ENCODE assay signal across 17 mouse cellular contexts in the genomic region with DNA sequence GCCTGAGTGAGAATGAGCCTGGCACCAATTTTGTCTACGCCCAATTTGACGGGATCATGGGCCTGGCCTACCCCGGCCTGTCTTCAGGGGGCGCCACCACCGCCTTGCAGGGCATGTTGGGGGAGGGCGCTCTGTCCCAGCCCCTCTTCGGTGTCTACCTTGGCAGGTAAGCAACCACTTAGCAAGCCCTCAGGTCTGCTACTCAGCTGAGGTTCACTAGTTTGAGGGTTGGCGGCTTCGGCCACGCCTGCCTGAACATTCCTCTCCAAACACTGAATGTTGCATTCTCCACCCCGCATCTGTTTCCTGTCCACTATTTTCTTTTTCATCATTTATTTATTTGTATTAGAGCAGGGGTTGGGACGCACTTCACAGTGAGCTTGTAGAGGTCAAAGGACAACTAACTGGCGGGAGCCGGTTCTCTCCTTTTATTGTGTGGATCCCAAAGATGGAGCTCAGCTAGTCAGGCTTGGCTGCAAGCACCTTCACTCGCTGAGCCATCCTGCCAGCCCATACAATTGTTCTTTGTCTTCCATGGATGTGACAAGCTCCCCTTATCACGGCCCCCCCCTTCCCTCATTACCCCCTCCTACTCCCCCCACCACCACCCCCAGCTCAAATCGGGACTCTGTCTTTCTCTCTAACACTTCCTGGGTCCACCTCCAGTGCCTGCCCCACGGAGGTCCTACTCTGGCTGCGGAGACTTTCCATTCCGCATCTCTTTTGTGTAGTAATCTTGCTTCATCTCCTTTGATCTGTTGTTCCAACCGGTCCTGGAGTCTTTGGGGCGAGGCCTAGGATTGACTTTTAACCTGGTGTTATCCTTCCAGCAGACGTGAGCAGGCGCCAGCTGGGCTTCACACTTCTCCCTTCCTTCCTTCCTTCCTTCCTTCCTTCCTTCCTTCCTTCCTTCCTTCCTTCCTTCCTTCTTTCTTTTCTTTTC. TPM values are rescaled to one million over a fixed set of nuclear protein-coding genes. Genes with fewer than 3 reads are reported as not detected.
DNase-seq lines count a peak whose midpoint lies in the region; ATAC-seq and TF ChIP-seq lines count a peak whose summit lies in the region.
"Had no signal": no experiment of that assay in that cellular context is flagged by ENCODE, and none has a peak within 500 bp of the region (broad histone marks: within the 10 kb centered on the region; RNA-seq: fewer than 3 reads in every experiment).

No protein-coding gene starts in this region.

- H3K27ac ChIP-seq in heart, postnatal 0 days (ENCODE audit: low read depth), result no peak overlapping the region
- H3K27ac ChIP-seq in layer of hippocampus, adult 2 months, result no peak overlapping the region
- no peak overlapping the region for H3K27ac ChIP-seq in ES-E14 (ENCODE audit: insufficient read depth, low read depth, low read length, poor library complexity, severe bottlenecking)
- H3K27ac ChIP-seq: liver, embryonic 12.5 days; midbrain, embryonic 12.5 days; stomach, embryonic 15.5 days had no signal

- no peak overlapping the region for H3K4me3 ChIP-seq in heart, postnatal 0 days (ENCODE audit: low read depth, low read length)
- H3K4me3 ChIP-seq in layer of hippocampus, adult 2 months, result no peak overlapping the region
- peak overlapping the region; percentile 3 to 13; a peak in 2 of 4 replicates for H3K4me3 ChIP-seq in ES-E14 (ENCODE audit: insufficient read depth in 1 of 2, low read depth in 1 of 2, low read length in 2 of 2, poor library complexity in 1 of 2, severe bottlenecking in 1 of 2)
- H3K4me3 ChIP-seq: liver, embryonic 12.5 days; midbrain, embryonic 12.5 days; stomach, embryonic 15.5 days had no signal

- H3K9ac ChIP-seq in heart, postnatal 0 days (replicated peaks; ENCODE audit: low read depth, low read length), result no peak overlapping the region
- H3K9ac ChIP-seq in ES-E14 (ENCODE audit: insufficient read depth, low read depth, low read length, poor library complexity, severe bottlenecking), result no peak overlapping the region
- H3K9ac ChIP-seq: liver, embryonic 12.5 days; midbrain, embryonic 12.5 days; stomach, embryonic 15.5 days had no signal

- peak; percentile 28 for DNase-seq in heart, postnatal 0 days (ENCODE audit: low spot score)
- DNase-seq in heart, adult 9 months (ENCODE audit: low spot score in 2 of 2), result no peak
- DNase-seq in layer of hippocampus, adult 2 months (ENCODE audit: low spot score in 2 of 2), result no peak
- no peak for DNase-seq in layer of hippocampus, postnatal 25 days (ENCODE audit: extremely low spot score in 1 of 2, low spot score in 1 of 2)
- no peak for DNase-seq in ES-E14 (ENCODE audit: low read depth, low spot score)
- DNase-seq in lung, postnatal 14 days, result peak; percentile 37
- no peak for DNase-seq in spleen, adult 12 weeks (ENCODE audit: low spot score)
- no peak for DNase-seq in urinary bladder, postnatal 4 days (ENCODE audit: low spot score in 2 of 2)
- DNase-seq: cerebellum, postnatal 10 days; heart, adult 18-20 months; heart, postnatal 4 days; right cerebral cortex, postnatal 4 days had no signal

- H3K4me2 ChIP-seq in heart, postnatal 0 days (ENCODE audit: low read depth, low read length), result no peak overlapping the region
- H3K4me2 ChIP-seq: liver, embryonic 12.5 days; midbrain, embryonic 12.5 days; stomach, embryonic 15.5 days had no signal

- WGBS in heart, postnatal 0 days, result 57% methylated on average over 24 of the region's 24 CpGs

- ATAC-seq in heart, postnatal 0 days (ENCODE audit: insufficient read depth, low read depth), result no peak
- ATAC-seq: liver, embryonic 12.5 days had no signal

- no peaks in the 10 kb centered on the region for H3K4me1 ChIP-seq in heart, postnatal 0 days (ENCODE audit: control insufficient read depth, insufficient read depth)
- H3K4me1 ChIP-seq in ES-E14 (ENCODE audit: control insufficient read depth in 2 of 2, insufficient read depth in 2 of 2, low read length in 2 of 2, poor library complexity in 1 of 2), result peaks cover 0 to 58% of the 10 kb centered on the region in 2 experiments; a peak in 3 of 4 replicates
- H3K4me1 ChIP-seq: midbrain, embryonic 12.5 days; stomach, embryonic 15.5 days had no signal

- H3K27me3 ChIP-seq in heart, postnatal 0 days (ENCODE audit: control insufficient read depth, insufficient read depth, low read length), result no peaks in the 10 kb centered on the region
- H3K27me3 ChIP-seq: midbrain, embryonic 12.5 days; stomach, embryonic 15.5 days had no signal

- no peaks in the 10 kb centered on the region for H3K9me3 ChIP-seq in heart, postnatal 0 days (replicated peaks; ENCODE audit: control insufficient read depth, low read length)
- H3K9me3 ChIP-seq in ES-E14 (ENCODE audit: control insufficient read depth, insufficient read depth, low read depth, low read length), result no peaks in the 10 kb centered on the region
- H3K9me3 ChIP-seq: liver, embryonic 12.5 days; midbrain, embryonic 12.5 days; stomach, embryonic 15.5 days had no signal

- no peak for TF ChIP-seq CTCF in heart, postnatal 0 days (IDR thresholded peaks at IDR 0.05; ENCODE audit: low read depth)
- peak; percentile 38 for TF ChIP-seq CTCF in layer of hippocampus, adult 2 months (conservative IDR thresholded peaks at IDR 0.05)

- no peaks in the 10 kb centered on the region for H3K36me3 ChIP-seq in heart, postnatal 0 days (replicated peaks; ENCODE audit: control insufficient read depth, insufficient read depth, low read length)
- no peaks in the 10 kb centered on the region for H3K36me3 ChIP-seq in ES-E14 (ENCODE audit: control insufficient read depth, insufficient read depth, low read length, poor library complexity, severe bottlenecking)
- H3K36me3 ChIP-seq: liver, embryonic 12.5 days; midbrain, embryonic 12.5 days; stomach, embryonic 15.5 days had no signal

- in situ Hi-C loops in ES-E14 (cut with MboI; ENCODE audit: low sequenced_read_pairs in 2 of 2, unreplicated experiment in 2 of 2), result no loop called here

- no peak for TF ChIP-seq EP300 in heart, postnatal 0 days (IDR thresholded peaks at IDR 0.05; ENCODE audit: low read depth)

TF ChIP-seq in ES-E14, 5 proteins besides CTCF, POLR2A, EP300 and RAD21:
- no peak for TF ChIP-seq ZNF384 (IDR thresholded peaks at IDR 0.05; ENCODE audit: low read depth, low read length)
- TF ChIP-seq ZC3H11A (IDR thresholded peaks at IDR 0.05; ENCODE audit: borderline replicate concordance, low read depth, low read length), result no peak
- TF ChIP-seq HCFC1 (IDR thresholded peaks at IDR 0.05; ENCODE audit: borderline replicate concordance, insufficient read depth, low read length), result no peak
- no peak for TF ChIP-seq CHD2 (IDR thresholded peaks at IDR 0.05; ENCODE audit: low read depth, low read length)
- TF ChIP-seq MAFK (IDR thresholded peaks at IDR 0.05; ENCODE audit: insufficient read depth, low read depth, low read length), result no peak

RNA-seq across cellular contexts. Expression of a gene that starts 4.3 kb away (rescaled TPM):
- 0.35 TPM in 1 of 2 replicates, not detected in the other for total RNA-seq in heart, postnatal 0 days (2014; rRNA removed; ENCODE audit: low replicate concordance)
- not detected in 2 replicates for polyA plus RNA-seq in heart, postnatal 0 days (2015; fragmentation: Nextera tagmentation; extraction: Ambion mirVana)
- not detected for total RNA-seq in layer of hippocampus, adult 2 months (2021)
- not detected for total RNA-seq in layer of hippocampus, postnatal 25 days (2021)
- total RNA-seq in ES-E14 (2012; rRNA removed), result 1.7 and 3.7 TPM in 2 replicates
- total RNA-seq: adrenal gland, adult 18-20 months; heart, adult 18-20 months; heart, postnatal 4 days; left cerebral cortex, postnatal 10 days had no signal
- polyA plus RNA-seq: liver, embryonic 12.5 days; midbrain, embryonic 12.5 days had no signal

RNA-seq across cellular contexts. Expression of a gene that starts 5.9 kb away (rescaled TPM):
- 42.4 and 57.5 TPM in 2 replicates for total RNA-seq in heart, postnatal 0 days (2014; rRNA removed; ENCODE audit: low replicate concordance)
- 26.9 and 27.9 TPM in 2 replicates for polyA plus RNA-seq in heart, postnatal 0 days (2015; fragmentation: Nextera tagmentation; extraction: Ambion mirVana)
- 10 to 100 TPM; 12.0 to 13.1 TPM for total RNA-seq in layer of hippocampus, adult 2 months (2021)
- 10 to 100 TPM; 11.8 to 17.4 TPM for total RNA-seq in layer of hippocampus, postnatal 25 days (2021)
- total RNA-seq in ES-E14 (2012; rRNA removed), result 21.0 and 33.0 TPM in 2 replicates

RNA-seq across cellular contexts. Expression of a gene that starts 36.4 kb away (rescaled TPM):
- total RNA-seq in heart, postnatal 0 days (2014; rRNA removed; ENCODE audit: low replicate concordance), result 9.9 TPM in 1 of 2 replicates, not detected in the other
- polyA plus RNA-seq in heart, postnatal 0 days (2015; fragmentation: Nextera tagmentation; extraction: Ambion mirVana), result 0.36 and 0.93 TPM in 2 replicates
- total RNA-seq in layer of hippocampus, adult 2 months (2021), result 1 to 10 TPM; 2.5 to 2.8 TPM
- 1 to 10 TPM; 1.5 to 5.3 TPM for total RNA-seq in layer of hippocampus, postnatal 25 days (2021)
- 0.71 and 1.7 TPM in 2 replicates for total RNA-seq in ES-E14 (2012; rRNA removed)
- polyA plus RNA-seq: liver, embryonic 12.5 days had no signal

RNA-seq across cellular contexts. Expression of a gene that starts 36.6 kb away (rescaled TPM):
- 0.12 TPM in 1 of 2 replicates, not detected in the other for total RNA-seq in heart, postnatal 0 days (2014; rRNA removed; ENCODE audit: low replicate concordance)
- polyA plus RNA-seq in heart, postnatal 0 days (2015; fragmentation: Nextera tagmentation; extraction: Ambion mirVana), result 0.19 and 0.22 TPM in 2 replicates
- 1 to 10 TPM; 4.1 to 4.4 TPM for total RNA-seq in layer of hippocampus, adult 2 months (2021)
- 1 to 10 TPM; 2.9 to 4.5 TPM for total RNA-seq in layer of hippocampus, postnatal 25 days (2021)
- total RNA-seq in ES-E14 (2012; rRNA removed), result 0.36 and 0.37 TPM in 2 replicates

RNA-seq across cellular contexts. Expression of a gene that starts 42.1 kb away (rescaled TPM):
- total RNA-seq in heart, postnatal 0 days (2014; rRNA removed; ENCODE audit: low replicate concordance), result 6.1 and 18.9 TPM in 2 replicates
- polyA plus RNA-seq in heart, postnatal 0 days (2015; fragmentation: Nextera tagmentation; extraction: Ambion mirVana), result 3.7 and 4.2 TPM in 2 replicates
- total RNA-seq in layer of hippocampus, adult 2 months (2021), result 10 to 100 TPM; 23.8 to 29.0 TPM
- 10 to 100 TPM; 19.8 to 27.7 TPM for total RNA-seq in layer of hippocampus, postnatal 25 days (2021)
- total RNA-seq in ES-E14 (2012; rRNA removed), result 8.4 and 15.9 TPM in 2 replicates

Comparison
In these comparisons a context has a peak if more than half of its experiments do, and no peak if none do; other contexts are left out.
1. DNase-seq: peak in heart, postnatal 0 days (single experiment) and lung, postnatal 14 days (single experiment); none in heart, adult 9 months (0 of 2), layer of hippocampus, adult 2 months (0 of 2), layer of hippocampus, postnatal 25 days (0 of 2), ES-E14 (single experiment), spleen, adult 12 weeks (single experiment) and urinary bladder, postnatal 4 days (0 of 2).
2. H3K4me3 ChIP-seq: peak in ES-E14 (2 of 2); none in heart, postnatal 0 days (single experiment) and layer of hippocampus, adult 2 months (single experiment).